Mouse (Mus musculus) kidney, adult 2 months (tissue): Measurements from ENCODE around the gene Cebpa. TPM values are rescaled to one million over a fixed set of nuclear protein-coding genes. Genes with fewer than 3 reads are reported as not detected.

Experiments used
- DNase-seq: peaks from one replicate; pipeline ENCODE4 v3.0.0; 2021
- H3K27ac ChIP-seq: fragments of 200-500 bp; 2 replicates; pipeline ENCODE4 v1.5.1; 2012; ENCODE audit warnings: low read depth, low read length, control low read depth, inconsistent platforms; ENCODE audit not compliant: insufficient read depth
- H3K27me3 ChIP-seq: fragments of 200-500 bp; replicated peaks from 2 replicates; pipeline ENCODE4 v1.6.1; 2012; ENCODE audit warnings: mild to moderate bottlenecking, moderate library complexity, low read length, inconsistent platforms; ENCODE audit not compliant: control insufficient read depth, insufficient read depth
- H3K36me3 ChIP-seq: fragments of 200-500 bp; 2 replicates; pipeline ENCODE4 v1.6.1; 2012; ENCODE audit warnings: mild to moderate bottlenecking, moderate library complexity, low read length, inconsistent platforms; ENCODE audit not compliant: control insufficient read depth, insufficient read depth
- H3K4me1 ChIP-seq: fragments of 200-500 bp; 2 replicates; pipeline ENCODE4 v1.6.1; 2011; ENCODE audit warnings: low read length; ENCODE audit not compliant: control insufficient read depth, insufficient read depth
- H3K4me3 ChIP-seq: fragments of 200-500 bp; 2 replicates; pipeline ENCODE4 v1.5.1; 2011; ENCODE audit warnings: mild to moderate bottlenecking, low read depth, low read length, control low read depth; ENCODE audit not compliant: insufficient read depth
- CTCF ChIP-seq: fragments of 200-500 bp; conservative IDR thresholded peaks from 2 replicates; pipeline ENCODE4 v1.5.1; 2011; ENCODE audit warnings: low read depth, mild to moderate bottlenecking, control low read depth, low read length, moderate library complexity, mixed read lengths; ENCODE audit not compliant: insufficient read depth, insufficient read length
- POLR2A ChIP-seq: fragments of 200-500 bp; IDR thresholded peaks from one replicate; pipeline ENCODE4 v1.6.1; 2011; ENCODE audit warnings: low read depth, low read length, control low read depth
- whole genome bisulfite sequencing: fragments of 180-500 bp; shearing (Covaris S2); methylation state at CpG from one replicate; pipeline ENCODE4 v1.1.7; 2018; 5-methylcytosine and 5-hydroxymethylcytosine counted together
- polyA plus RNA-seq: library from polyadenylated mRNA; depleted of rRNA; stranded (reverse); fragments of >200 nt; gene quantifications from 2 replicates; pipeline ENCODE4 v1.2.3, GENCODE M21; 2012

The Cebpa gene
- polyA plus RNA-seq, 1 experiment: 41.6 TPM

- H3K27ac ChIP-seq: no peak overlapping the region
- no peaks in the 10 kb centered on the region for H3K27me3 ChIP-seq
- no peak overlapping the region for H3K4me3 ChIP-seq
- TF ChIP-seq CTCF: no peak
- no peak for TF ChIP-seq POLR2A
- 65% methylated on average over 5 of the region's 5 CpGs for WGBS
- H3K36me3 ChIP-seq: no peaks in the 10 kb centered on the region
- no peak for DNase-seq
- H3K4me1 ChIP-seq: no peaks in the 10 kb centered on the region; the same call in 1 of the 2 replicates
Measured at GRCm38 (mm10) chr7:35090550-35090949, 28.5 kb upstream of the Cebpa start.

DNA sequence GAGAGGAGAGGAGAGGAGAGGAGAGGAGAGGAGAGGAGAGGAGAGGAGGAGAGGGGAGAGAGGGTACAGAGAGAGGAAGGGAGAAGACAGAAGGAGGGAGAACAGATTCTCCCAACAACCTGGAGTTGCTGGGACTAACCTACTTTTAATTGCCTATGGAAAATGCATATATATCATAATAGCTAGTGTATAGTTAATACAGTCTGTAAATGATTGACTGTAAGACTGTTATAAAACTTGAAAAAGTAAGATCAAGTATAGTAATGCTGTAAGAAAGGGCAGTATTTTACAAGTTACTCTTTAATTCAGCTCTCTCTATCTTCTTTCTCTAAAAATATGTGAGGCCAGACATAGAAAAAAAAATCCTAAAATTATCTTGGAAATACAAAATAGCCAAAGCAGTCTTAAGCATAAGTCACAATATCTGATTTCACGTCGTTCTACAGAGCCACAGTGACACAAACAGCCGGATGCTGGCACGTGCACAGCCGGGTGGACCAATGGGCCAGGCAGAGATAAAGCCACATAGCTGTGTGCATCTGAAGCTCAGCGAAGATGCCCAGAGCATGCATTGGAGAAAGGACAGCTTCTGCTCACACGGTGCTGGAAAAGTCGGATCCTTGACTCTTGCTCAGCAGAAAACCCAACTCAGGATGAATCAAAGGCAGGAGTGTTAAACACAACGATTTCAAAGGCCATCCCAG is 24.0 kb upstream of the Cebpa start:
- no peak overlapping the region for H3K4me3 ChIP-seq
- no peaks in the 10 kb centered on the region for H3K4me1 ChIP-seq
- DNase-seq: no peak
- H3K27ac ChIP-seq: no peak overlapping the region
- no peak for TF ChIP-seq CTCF
- no peak for TF ChIP-seq POLR2A
- 71% methylated on average over 9 of the region's 9 CpGs for whole genome bisulfite sequencing
- H3K27me3 ChIP-seq: no peaks in the 10 kb centered on the region
- H3K36me3 ChIP-seq: no peaks in the 10 kb centered on the region

DNA sequence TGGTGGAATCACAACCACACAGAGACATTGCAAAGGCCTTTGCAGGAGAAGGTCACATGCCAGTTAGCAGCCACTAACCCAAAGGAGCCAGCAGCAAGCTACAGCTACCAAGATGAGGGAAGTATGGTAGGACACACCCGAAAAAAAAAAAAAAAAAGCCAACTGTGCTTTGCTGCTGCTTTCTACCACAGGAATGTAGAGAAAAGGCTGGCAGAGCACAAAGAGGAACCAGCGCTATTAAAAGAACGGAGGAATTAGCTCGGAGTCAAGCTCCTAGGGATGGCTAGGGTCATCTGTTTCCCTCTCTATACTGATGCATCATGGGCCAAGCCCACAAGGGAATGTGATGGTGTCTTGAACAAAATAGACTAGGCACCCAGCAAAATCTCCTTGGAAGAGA is 20.3 kb upstream of the Cebpa start:
- TF ChIP-seq CTCF (no peak), POLR2A (no peak)

GRCm38 (mm10) chr7:35099528-35099927 is 19.6 kb upstream of the Cebpa start:
- TF ChIP-seq CTCF: no peak
- no peak for TF ChIP-seq POLR2A

More for the DNA sequence above, 20.3 kb upstream of the Cebpa start:
- no peaks in the 10 kb centered on the region for H3K4me1 ChIP-seq
- H3K4me3 ChIP-seq: no peak overlapping the region
- WGBS: 76% methylated on average over 4 of the region's 4 CpGs
- no peaks in the 10 kb centered on the region for H3K36me3 ChIP-seq
- H3K27me3 ChIP-seq: no peaks in the 10 kb centered on the region
- no peak overlapping the region for H3K27ac ChIP-seq
- DNase-seq: no peak

GRCm38 (mm10) chr7:35106614-35107013 is 12.5 kb upstream of the Cebpa start:
- H3K36me3 ChIP-seq: no peaks in the 10 kb centered on the region

More at GRCm38 (mm10) chr7:35099528-35099927, 19.6 kb upstream of the Cebpa start:
- Histone ChIP-seq H3K27me3 (no peaks in the 10 kb centered on the region), H3K27ac (no peak overlapping the region), H3K36me3 (no peaks in the 10 kb centered on the region), H3K4me1 (no peaks in the 10 kb centered on the region), H3K4me3 (no peak overlapping the region)
- WGBS: 87% methylated on average over 4 of the region's 4 CpGs
- DNase-seq: no peak

DNA sequence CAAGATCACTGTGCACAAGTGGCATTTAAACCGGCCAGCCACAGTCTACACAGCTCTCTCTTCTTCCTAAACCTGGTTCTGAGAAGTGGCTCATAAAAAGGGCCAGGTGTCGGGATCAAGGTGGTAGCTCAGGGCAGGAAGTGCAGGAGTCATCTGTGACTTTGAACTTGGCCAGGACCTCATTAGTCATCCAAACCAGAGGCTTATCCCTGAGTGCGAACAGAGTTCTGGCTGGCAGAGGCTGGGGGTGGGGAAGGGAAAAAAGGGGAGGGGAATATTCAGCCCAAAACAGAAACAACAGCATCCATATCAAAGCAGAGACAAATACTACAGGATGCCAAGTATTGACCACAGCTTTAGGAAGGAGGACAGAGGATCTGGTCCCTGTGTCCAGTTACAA is 11.5 kb upstream of the Cebpa start:
- TF ChIP-seq CTCF: no peak
- TF ChIP-seq POLR2A: no peak
- DNase-seq: no peak
- Histone ChIP-seq H3K27ac (no peak overlapping the region), H3K27me3 (no peaks in the 10 kb centered on the region), H3K4me1 (0 out of 2 replicates have a peak, but pooled peaks cover 3% of the 10 kb centered on the region), H3K36me3 (no peaks in the 10 kb centered on the region), H3K4me3 (no peak overlapping the region)
- 32% methylated on average over 3 of the region's 3 CpGs for WGBS

More at GRCm38 (mm10) chr7:35106614-35107013, 12.5 kb upstream of the Cebpa start:
- TF ChIP-seq POLR2A (no peak), CTCF (no peak)
- 0 out of 2 replicates have a peak, but pooled peaks cover 3% of the 10 kb centered on the region for H3K4me1 ChIP-seq
- no peak overlapping the region for H3K4me3 ChIP-seq
- WGBS: 65% methylated on average over 7 of the region's 7 CpGs
- no peak for DNase-seq
- no peaks in the 10 kb centered on the region for H3K27me3 ChIP-seq
- H3K27ac ChIP-seq: no peak overlapping the region

GRCm38 (mm10) chr7:35108046-35108445 is 11.0 kb upstream of the Cebpa start:
- DNase-seq: no peak
- Histone ChIP-seq H3K4me3 (no peak overlapping the region), H3K27me3 (no peaks in the 10 kb centered on the region), H3K36me3 (no peaks in the 10 kb centered on the region), H3K27ac (no peak overlapping the region), H3K4me1 (0 out of 2 replicates have a peak, but pooled peaks cover 3% of the 10 kb centered on the region)
- 52% methylated on average over 2 of the region's 2 CpGs for WGBS
- TF ChIP-seq CTCF: no peak
- TF ChIP-seq POLR2A: no peak
